ENCODE assay signal across 28 mouse cellular contexts in the genomic region with DNA sequence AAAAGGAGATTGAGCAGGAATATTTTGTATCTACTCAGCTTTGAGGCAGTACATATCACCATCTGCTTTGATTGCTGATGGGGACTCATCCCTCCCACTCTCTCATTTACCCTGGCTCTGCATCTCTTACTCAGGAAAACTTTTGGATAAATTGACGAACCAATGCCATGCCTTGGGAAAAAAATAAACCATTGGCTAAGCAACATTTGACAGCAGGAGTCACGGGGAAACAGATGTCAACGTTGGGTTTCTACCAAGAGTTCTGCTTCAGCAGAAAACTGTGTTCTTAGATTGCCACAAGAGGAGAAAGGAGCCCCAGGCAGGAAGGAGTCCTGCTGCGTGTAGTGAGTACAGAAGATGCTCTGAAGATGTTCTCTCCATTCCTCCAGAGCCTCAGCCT. TPM values are rescaled to one million over a fixed set of nuclear protein-coding genes. Genes with fewer than 3 reads are reported as not detected.
A peak's percentile ranks its signal among the peaks of the same experiment; 100 is the strongest.
DNase-seq lines count a peak whose midpoint lies in the region; ATAC-seq and TF ChIP-seq lines count a peak whose summit lies in the region.
"Had no signal": no experiment of that assay in that cellular context is flagged by ENCODE, and none has a peak within 500 bp of the region (broad histone marks: within the 10 kb centered on the region; RNA-seq: fewer than 3 reads in every experiment).

No protein-coding gene starts in this region.

- H3K9ac ChIP-seq in forebrain, postnatal 0 days = no peak overlapping the region
- no peak overlapping the region for H3K9ac ChIP-seq in forebrain, embryonic 12.5 days
- H3K9ac ChIP-seq: embryonic facial prominence, embryonic 15.5 days; kidney, embryonic 15.5 days; limb, embryonic 13.5 days; liver, embryonic 13.5 days; lung, embryonic 14.5 days; midbrain, embryonic 12.5 days had no signal

- H3K4me1 ChIP-seq in forebrain, postnatal 0 days (ENCODE audit: insufficient read depth) = no peaks in the 10 kb centered on the region; the same call in 1 of the 2 replicates
- peaks cover 13% of the 10 kb centered on the region for H3K4me1 ChIP-seq in forebrain, embryonic 12.5 days
- peaks cover 9% of the 10 kb centered on the region for H3K4me1 ChIP-seq in lung, adult 2 months (ENCODE audit: control insufficient read depth, insufficient read depth, low read length)

- no peak overlapping the region for H3K27ac ChIP-seq in forebrain, postnatal 0 days (ENCODE audit: low read depth, low read length)
- H3K27ac ChIP-seq in forebrain, embryonic 12.5 days = no peak overlapping the region
- H3K27ac ChIP-seq: embryonic facial prominence, embryonic 15.5 days; kidney, embryonic 15.5 days; limb, embryonic 13.5 days; liver, embryonic 13.5 days; midbrain, embryonic 12.5 days had no signal

- WGBS in forebrain, postnatal 0 days = 71% methylated on average over 4 of the region's 4 CpGs
- WGBS in forebrain, embryonic 12.5 days = 89% methylated on average over 4 of the region's 4 CpGs
- 65% methylated on average over 4 of the region's 4 CpGs for WGBS in lung, adult 2 months

- H3K4me3 ChIP-seq in forebrain, postnatal 0 days (ENCODE audit: low read depth, low read length) = no peak overlapping the region
- no peak overlapping the region for H3K4me3 ChIP-seq in forebrain, embryonic 12.5 days (replicated peaks)
- no peak overlapping the region for H3K4me3 ChIP-seq in lung, adult 2 months (replicated peaks; ENCODE audit: extremely low read depth, low read depth, low read length)
- H3K4me3 ChIP-seq: embryonic facial prominence, embryonic 15.5 days; kidney, embryonic 15.5 days; limb, embryonic 13.5 days; liver, embryonic 13.5 days; midbrain, embryonic 12.5 days had no signal

- ATAC-seq in forebrain, postnatal 0 days = no peak
- ATAC-seq in forebrain, embryonic 12.5 days (ENCODE audit: low FRiP score) = no peak
- ATAC-seq: intestine, postnatal 0 days had no signal

- TF ChIP-seq CTCF in forebrain, postnatal 0 days (IDR thresholded peaks at IDR 0.05; ENCODE audit: low read depth) = no peak
- TF ChIP-seq CTCF in lung, adult 2 months (IDR thresholded peaks at IDR 0.05; ENCODE audit: insufficient read depth, low read length) = no peak

- H3K9me3 ChIP-seq in forebrain, postnatal 0 days (ENCODE audit: low read length) = no peaks in the 10 kb centered on the region
- no peaks in the 10 kb centered on the region for H3K9me3 ChIP-seq in forebrain, embryonic 12.5 days
- H3K9me3 ChIP-seq: embryonic facial prominence, embryonic 15.5 days; kidney, embryonic 15.5 days; limb, embryonic 13.5 days; liver, embryonic 13.5 days; midbrain, embryonic 12.5 days had no signal

- peak; percentile 75 for DNase-seq in forebrain, postnatal 0 days
- DNase-seq in right cerebral cortex, postnatal 10 days (ENCODE audit: low spot score in 2 of 2) = peak; percentile 31 to 48
- DNase-seq in right cerebral cortex, postnatal 14 days = no peak
- DNase-seq in layer of hippocampus, adult 9-11 months = peak; percentile 76
- no peak for DNase-seq in embryo, embryonic 11 days
- no peak for DNase-seq in lung, adult 2 months
- no peak for DNase-seq in kidney, adult 11 months
- DNase-seq: adrenal gland, postnatal 10 days; cerebellum, adult 8-10 months; cerebellum, postnatal 36 days; gastrocnemius, postnatal 10 days; kidney, postnatal 36 days; liver, embryonic 13.5 days; lung, embryonic 14.5 days had no signal

- H3K36me3 ChIP-seq in forebrain, postnatal 0 days (ENCODE audit: insufficient read depth) = no peaks in the 10 kb centered on the region
- H3K36me3 ChIP-seq in forebrain, embryonic 12.5 days (replicated peaks) = no peaks in the 10 kb centered on the region
- H3K36me3 ChIP-seq: embryonic facial prominence, embryonic 15.5 days; kidney, embryonic 15.5 days; limb, embryonic 13.5 days; liver, embryonic 13.5 days; midbrain, embryonic 12.5 days had no signal

- H3K4me2 ChIP-seq in forebrain, postnatal 0 days (ENCODE audit: low read depth) = no peak overlapping the region
- no peak overlapping the region for H3K4me2 ChIP-seq in forebrain, embryonic 12.5 days
- H3K4me2 ChIP-seq: embryonic facial prominence, embryonic 15.5 days; heart, embryonic 11.5 days; kidney, embryonic 15.5 days; limb, embryonic 13.5 days; liver, embryonic 13.5 days; lung, embryonic 14.5 days; midbrain, embryonic 12.5 days had no signal

- H3K27me3 ChIP-seq in forebrain, postnatal 0 days (ENCODE audit: insufficient read depth, low read length) = 0 out of 2 replicates have a peak, but pooled peaks cover 4% of the 10 kb centered on the region
- H3K27me3 ChIP-seq in forebrain, embryonic 12.5 days = peaks cover 11% of the 10 kb centered on the region; the same call in 1 of the 2 replicates

- TF ChIP-seq POLR2A in lung, adult 2 months (IDR thresholded peaks at IDR 0.05; ENCODE audit: borderline replicate concordance, extremely low read depth, low read depth, low read length) = no peak

RNA-seq across cellular contexts. Expression of a gene that starts 9.3 kb away (rescaled TPM):
- 220 and 230 TPM in 2 replicates for total RNA-seq in forebrain, postnatal 0 days (2014; rRNA removed)
- 513 and 516 TPM in 2 replicates for polyA plus RNA-seq in forebrain, postnatal 0 days (2015; fragmentation: Nextera tagmentation; extraction: Ambion mirVana)
- 43.4 and 45.5 TPM in 2 replicates for polyA plus RNA-seq in forebrain, embryonic 12.5 days (2016; fragmentation: Nextera tagmentation; extraction: Ambion mirVana)
- polyA plus RNA-seq in lung, adult 2 months (2012; rRNA removed) = 0.18 TPM in 1 of 2 replicates, not detected in the other
- total RNA-seq: granulocyte monocyte progenitor cell, adult 5-6 weeks; megakaryocyte, adult 5-6 weeks; monocyte, adult 5-6 weeks had no signal
- polyA plus RNA-seq: heart, postnatal 0 days; lung, embryonic 14.5 days; testis, adult 2 months; urinary bladder, adult 2 months had no signal

RNA-seq across cellular contexts. Expression of a gene that starts 32.1 kb away (rescaled TPM):
- total RNA-seq in forebrain, postnatal 0 days (2014; rRNA removed) = 0.38 and 0.62 TPM in 2 replicates
- 0.24 and 0.36 TPM in 2 replicates for polyA plus RNA-seq in forebrain, postnatal 0 days (2015; fragmentation: Nextera tagmentation; extraction: Ambion mirVana)
- 0.29 and 0.83 TPM in 2 replicates for polyA plus RNA-seq in forebrain, embryonic 12.5 days (2016; fragmentation: Nextera tagmentation; extraction: Ambion mirVana)
- not detected in 2 replicates for polyA plus RNA-seq in lung, adult 2 months (2012; rRNA removed)
- total RNA-seq: adrenal gland, postnatal 10 days; gastrocnemius, postnatal 10 days; granulocyte monocyte progenitor cell, adult 5-6 weeks; megakaryocyte, adult 5-6 weeks; monocyte, adult 5-6 weeks had no signal
- polyA plus RNA-seq: heart, embryonic 11.5 days; heart, postnatal 0 days; hindbrain, embryonic 11.5 days; intestine, postnatal 0 days; kidney, embryonic 15.5 days; limb, embryonic 13.5 days; liver, embryonic 13.5 days; lung, embryonic 14.5 days; midbrain, embryonic 12.5 days; urinary bladder, adult 2 months had no signal

Comparison
In these comparisons a context has a peak if more than half of its experiments do, and no peak if none do; other contexts are left out.
1. DNase-seq: peak in forebrain, postnatal 0 days (single experiment), right cerebral cortex, postnatal 10 days (2 of 2) and layer of hippocampus, adult 9-11 months (single experiment); none in right cerebral cortex, postnatal 14 days (single experiment), embryo, embryonic 11 days (single experiment), lung, adult 2 months (single experiment) and kidney, adult 11 months (single experiment).
2. RNA of a gene that starts 9.3 kb away (polyA plus RNA-seq): 513 to 516 TPM in forebrain, postnatal 0 days and 43.4 to 45.5 TPM in forebrain, embryonic 12.5 days; 0.18 TPM in lung, adult 2 months; every median in the first group is over 10 times any median in the second.